Mouse (Mus musculus) CD4-positive, CD25-positive, alpha-beta regulatory T cell, adult 4 months (primary cell): ENCODE measurements around the gene Hs3st5. TPM values are rescaled to one million over a fixed set of nuclear protein-coding genes. Genes with fewer than 3 reads are reported as not detected.
"Not testable (repeated sequence)": the region's sequence is repeated elsewhere in the genome, so short reads cannot be mapped to it uniquely, and the experiment has no call there.

Source experiments
- ATAC-seq: one replicate; pipeline ENCODE4 v1.8.0; 2017
- polyA plus RNA-seq, 2 experiments: library from polyadenylated mRNA; unstranded; fragments of 100-300 nt; shearing (Covaris generic); gene quantifications; one replicate each; pipeline ENCODE4 v1.2.1; 2017

Gene Hs3st5
- polyA plus RNA-seq, result not detected

- no peak for ATAC-seq
These were observed at the start of gene Hs3st5 for GRCm38 (mm10) chr10:36506727-36507555. Hs3st5 (plus strand) TSS chr10:36506814.

GRCm38 (mm10) chr10:36468664-36469063 is 38.0 kb upstream of the Hs3st5 start:
- no peak for ATAC-seq

DNA sequence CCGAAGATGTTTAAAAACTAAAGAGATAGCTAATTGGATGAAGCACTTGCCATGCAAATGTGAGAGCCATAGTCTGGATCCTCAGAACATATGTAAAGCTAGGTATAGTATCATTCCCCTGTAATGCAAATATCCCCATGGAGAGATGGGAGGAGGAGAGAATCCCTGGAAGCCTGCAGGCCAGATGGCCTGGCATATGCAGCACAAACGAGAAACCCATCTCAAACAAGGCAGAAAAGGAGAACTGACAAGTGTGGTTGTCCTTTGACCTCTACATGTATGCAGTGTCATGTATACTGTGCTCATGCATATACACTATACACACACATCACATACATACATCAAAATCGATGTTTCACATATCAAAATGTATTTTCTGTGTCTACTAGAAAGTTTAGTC is 35.5 kb upstream of the Hs3st5 start:
- no peak for ATAC-seq

GRCm38 (mm10) chr10:36474834-36475233 is 31.8 kb upstream of the Hs3st5 start:
- no peak for ATAC-seq

DNA sequence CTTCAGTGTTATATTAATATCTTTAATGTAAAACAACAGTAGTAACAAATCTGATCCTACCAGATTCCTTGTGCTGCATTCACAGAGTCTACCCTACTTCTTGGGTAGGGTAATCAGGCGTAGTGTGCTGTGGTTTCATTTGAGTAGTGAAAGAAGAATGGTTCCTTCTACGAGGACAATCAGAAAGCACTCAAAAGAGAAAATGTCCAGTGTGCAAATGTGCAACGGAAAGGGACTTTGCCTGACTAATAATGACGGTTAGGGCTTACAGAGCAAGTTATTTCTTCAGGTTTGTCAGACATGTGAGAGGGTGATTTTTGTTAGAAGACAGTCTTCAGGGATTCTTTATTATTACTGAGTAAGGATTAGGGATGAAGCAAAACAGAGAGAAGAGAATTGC is 29.1 kb upstream of the Hs3st5 start:
- ATAC-seq, result no peak

GRCm38 (mm10) chr10:36483362-36483761 is 23.3 kb upstream of the Hs3st5 start:
- no peak for ATAC-seq

DNA sequence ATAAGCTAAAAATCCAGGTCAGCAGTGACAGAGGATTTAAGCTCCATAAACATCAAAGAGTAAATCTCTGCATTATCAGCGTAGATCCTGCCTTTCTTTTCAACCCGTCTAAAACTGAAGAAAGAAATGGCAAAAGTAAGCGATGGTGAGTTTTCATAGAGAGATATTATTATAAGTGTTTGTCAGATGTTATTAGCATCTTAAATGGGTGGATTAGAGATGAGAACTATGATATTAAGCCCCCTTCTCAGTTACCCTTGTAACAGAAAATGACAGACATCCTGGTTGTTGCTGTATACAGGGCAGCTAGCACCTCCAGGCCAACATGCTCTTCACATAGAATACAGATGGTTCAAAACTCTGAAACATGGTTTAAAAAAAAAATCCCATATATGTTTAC is 22.6 kb upstream of the Hs3st5 start:
- ATAC-seq, result no peak

DNA sequence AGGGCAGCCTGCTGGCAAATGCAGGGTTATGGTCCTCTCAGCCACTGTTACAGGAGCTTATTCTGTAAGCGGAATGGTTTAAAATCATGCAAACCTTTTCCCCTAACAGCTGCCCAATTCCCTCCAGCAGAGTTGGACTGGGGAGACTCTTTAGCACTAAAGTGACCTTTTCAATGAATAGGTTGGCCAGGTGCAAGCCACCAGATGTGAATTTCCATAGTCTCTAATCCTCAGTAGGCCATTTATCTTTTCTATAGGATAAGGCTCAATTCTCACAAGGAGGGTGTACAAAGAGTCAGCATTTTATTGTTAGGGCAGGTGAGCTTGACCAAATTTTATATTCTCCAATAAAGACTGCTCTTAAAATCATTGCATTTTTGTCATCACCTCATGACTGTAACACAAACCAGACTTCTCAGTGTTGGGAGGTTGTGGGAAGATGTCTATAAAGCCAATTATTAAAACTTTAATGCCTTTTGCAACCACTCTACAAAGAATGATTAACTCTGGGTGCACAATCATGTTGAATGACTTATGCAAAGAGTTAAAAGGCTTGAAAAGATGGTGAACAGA is 21.8 kb upstream of the Hs3st5 start:
- ATAC-seq, result no peak

DNA sequence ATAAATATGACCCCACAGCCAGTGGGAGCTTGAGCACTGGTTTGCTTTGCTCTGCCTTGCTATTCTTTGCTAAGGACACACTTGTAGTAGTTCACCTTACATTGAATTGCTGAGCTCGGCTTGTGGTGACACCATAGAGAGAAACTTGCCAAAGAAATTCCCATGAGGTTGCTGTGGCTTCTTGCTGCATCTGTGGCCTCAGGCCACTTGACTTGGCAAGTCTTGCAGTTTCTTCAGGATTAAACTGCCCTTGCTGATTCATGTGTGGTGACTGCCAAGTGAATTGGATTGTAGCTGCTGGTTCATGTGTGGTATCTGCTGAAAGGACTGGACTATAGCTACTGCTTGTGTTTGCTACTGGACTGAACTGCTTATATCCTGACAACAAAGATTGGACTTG is 13.0 kb upstream of the Hs3st5 start:
- ATAC-seq, result no peak

- ATAC-seq, result no peak
These were observed 6.9 kb upstream of the Hs3st5 start for GRCm38 (mm10) chr10:36499713-36500112.

GRCm38 (mm10) chr10:36506033-36506726 is 434 bp upstream of the Hs3st5 start:
- no peak for ATAC-seq

- ATAC-seq, result no peak
These were observed 899 bp downstream of the Hs3st5 start for GRCm38 (mm10) chr10:36507556-36507870.

DNA sequence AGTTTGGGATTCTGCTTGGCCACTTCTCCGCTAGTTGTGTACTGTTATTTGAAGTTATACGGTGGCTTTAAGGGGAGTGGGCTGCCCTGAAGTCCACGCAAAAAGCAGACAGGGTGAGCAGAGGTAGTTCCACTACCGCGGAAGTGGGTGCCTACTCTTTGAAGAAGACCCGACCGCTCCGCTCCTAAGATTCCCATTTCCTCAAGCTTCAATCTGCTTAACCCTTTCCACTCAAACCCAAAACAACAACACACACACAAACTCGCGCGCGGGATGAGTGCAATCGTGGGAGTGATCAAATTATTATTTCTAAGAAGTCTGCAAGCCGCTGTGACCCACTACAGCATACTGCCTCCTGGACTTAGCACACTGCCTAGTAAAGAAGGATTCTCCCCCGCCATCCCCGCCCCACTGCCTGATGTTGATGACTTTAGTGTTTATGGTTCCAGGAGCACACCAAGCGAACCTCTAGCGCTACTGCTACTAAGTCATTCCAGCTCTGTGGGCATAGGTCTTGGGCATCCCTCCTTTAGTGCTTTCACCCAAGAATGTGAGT is 1.5 kb downstream of the Hs3st5 start:
- no peak for ATAC-seq

GRCm38 (mm10) chr10:36509477-36509876 is 2.9 kb downstream of the Hs3st5 start:
- ATAC-seq, result no peak

GRCm38 (mm10) chr10:36523881-36524280 is 17.3 kb downstream of the Hs3st5 start:
- no peak for ATAC-seq

DNA sequence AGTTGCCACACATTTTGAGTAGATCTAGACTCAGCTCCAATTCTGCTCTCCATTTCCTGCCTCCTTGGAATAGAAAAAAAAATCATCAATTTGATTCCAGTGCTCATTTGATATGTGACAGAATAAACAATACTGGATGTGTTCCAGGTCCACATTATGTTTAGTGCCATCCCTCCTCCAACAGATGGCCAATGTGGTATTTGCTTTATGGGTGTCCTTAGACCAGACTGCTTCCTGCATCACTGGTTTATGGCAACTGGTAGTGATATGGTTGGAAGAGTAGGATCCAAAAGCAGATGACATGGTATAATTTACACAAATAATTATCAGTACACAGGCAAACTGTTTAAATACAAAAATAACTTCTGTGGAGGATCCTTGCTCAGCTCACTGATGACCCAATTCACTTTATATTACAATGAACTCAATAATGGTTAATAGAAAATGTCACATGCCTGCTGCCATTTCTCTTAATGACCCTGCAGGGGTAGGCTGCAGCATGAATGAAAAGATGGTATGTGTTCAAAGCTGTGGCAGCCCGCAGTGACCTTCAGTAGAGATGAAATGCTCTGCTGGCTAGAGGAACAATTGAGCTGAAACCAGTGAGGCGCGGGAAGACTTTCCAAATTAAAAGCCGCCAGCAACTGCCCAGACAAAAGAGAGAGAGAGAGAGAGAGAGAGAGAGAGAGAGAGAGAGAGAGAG is 27.2 kb downstream of the Hs3st5 start:
- ATAC-seq, result no peak

DNA sequence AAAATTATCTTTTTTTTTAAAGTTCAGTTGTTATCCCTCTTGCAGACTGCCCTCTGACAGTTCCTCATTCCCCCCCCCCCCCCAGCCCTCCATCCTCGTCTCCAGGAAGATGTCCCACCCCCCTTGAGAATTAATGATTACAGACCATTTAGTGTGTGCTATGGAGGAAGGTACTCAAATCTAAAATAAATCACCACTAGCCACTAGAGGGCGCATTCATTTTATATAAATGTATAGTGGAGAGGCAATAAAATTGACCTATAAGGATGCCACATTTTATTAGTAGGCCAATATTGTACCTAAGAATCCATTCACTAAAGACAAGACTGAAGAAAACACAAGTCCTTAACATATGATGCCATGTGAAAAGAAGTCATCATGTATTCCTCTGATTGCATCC is 40.0 kb downstream of the Hs3st5 start:
- ATAC-seq, result no peak

DNA sequence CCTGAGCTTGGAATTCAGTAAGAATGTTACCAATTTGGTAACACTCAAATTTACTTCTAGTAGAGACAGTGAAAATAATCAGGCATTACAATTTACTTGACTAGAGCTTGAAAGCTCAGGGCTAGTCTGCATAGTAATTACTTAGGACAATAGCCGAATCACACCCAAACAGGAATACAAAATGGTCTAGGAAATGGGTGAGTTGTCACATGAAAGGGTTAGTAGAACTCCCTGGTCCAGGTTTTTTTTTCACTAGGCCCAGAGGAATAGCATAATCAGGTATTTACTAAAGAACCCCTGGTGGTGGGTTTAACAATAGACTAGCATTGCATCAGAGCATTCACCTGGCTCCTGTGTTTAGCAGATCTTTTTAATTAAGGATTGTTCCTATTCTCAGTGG is 41.1 kb downstream of the Hs3st5 start:
- not testable (repeated sequence) for ATAC-seq

GRCm38 (mm10) chr10:36554057-36554456 is 47.4 kb downstream of the Hs3st5 start:
- ATAC-seq, result no peak

- no peak for ATAC-seq
These were observed 48.6 kb downstream of the Hs3st5 start for GRCm38 (mm10) chr10:36554941-36555888.

GRCm38 (mm10) chr10:36556128-36556527 is 49.5 kb downstream of the Hs3st5 start:
- ATAC-seq, result no peak

- ATAC-seq, result no peak
These were observed 51.1 kb downstream of the Hs3st5 start for GRCm38 (mm10) chr10:36557673-36558072.
